17 mouse cellular contexts compared by ENCODE assay signal in the genomic region with DNA sequence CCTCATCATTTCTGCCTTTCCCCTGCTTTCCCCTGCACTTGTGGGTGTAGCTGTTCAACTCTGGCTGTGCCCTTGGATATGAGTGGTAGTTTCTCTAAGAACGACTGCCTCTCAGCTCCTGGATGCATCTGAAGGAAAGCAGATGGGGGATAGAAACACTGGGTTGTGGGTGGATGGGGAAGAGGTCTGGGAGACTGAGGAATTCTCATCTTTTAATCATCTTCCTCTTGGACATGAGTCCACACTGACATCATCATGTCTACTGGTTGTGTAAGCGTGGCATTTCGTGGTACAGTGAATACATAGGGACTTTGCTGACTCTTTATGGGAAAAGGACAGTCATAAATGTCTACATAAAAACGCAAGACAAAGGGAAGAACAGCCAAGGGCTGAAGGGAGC. TPM values are rescaled to one million over a fixed set of nuclear protein-coding genes. Genes with fewer than 3 reads are reported as not detected.
"Had no signal": no experiment of that assay in that cellular context is flagged by ENCODE, and none has a peak within 500 bp of the region (broad histone marks: within the 10 kb centered on the region; RNA-seq: fewer than 3 reads in every experiment).

No protein-coding gene starts in this region.

- H3K27me3 ChIP-seq: midbrain, embryonic 12.5 days; neural tube, embryonic 13.5 days; neural tube, embryonic 15.5 days had no signal

- H3K27ac ChIP-seq: midbrain, embryonic 10.5 days; midbrain, embryonic 12.5 days; neural tube, embryonic 13.5 days; neural tube, embryonic 15.5 days had no signal

- ATAC-seq: midbrain, embryonic 16.5 days had no signal

- H3K9ac ChIP-seq: lung, embryonic 14.5 days; midbrain, embryonic 12.5 days; neural tube, embryonic 13.5 days; neural tube, embryonic 15.5 days had no signal

- H3K36me3 ChIP-seq: midbrain, embryonic 10.5 days; midbrain, embryonic 12.5 days; neural tube, embryonic 13.5 days; neural tube, embryonic 15.5 days had no signal

- DNase-seq: lung, adult 18-20 months; lung, embryonic 14.5 days; lung, postnatal 10 days; lung, postnatal 4 days; midbrain, embryonic 14.5 days; retina, postnatal 1 day; right cerebral cortex, postnatal 4 days; spleen, adult 18-20 months; thymus, adult 18-20 months; thymus, postnatal 14 days; thymus, postnatal 36 days had no signal

- H3K4me1 ChIP-seq: midbrain, embryonic 12.5 days; neural tube, embryonic 13.5 days; neural tube, embryonic 15.5 days had no signal

- H3K4me3 ChIP-seq: midbrain, embryonic 10.5 days; midbrain, embryonic 12.5 days; myocyte; neural tube, embryonic 13.5 days; neural tube, embryonic 15.5 days had no signal

RNA-seq across cellular contexts. Expression of a gene that starts 31.7 kb away (rescaled TPM):
- polyA plus RNA-seq: myocyte had no signal
